Mouse (Mus musculus) kidney, postnatal 4 days (tissue): ENCODE measurements around the gene Dnajc14.

Experiments
- DNase-seq, 2 experiments: peaks; one replicate each; pipeline ENCODE4 v3.0.0; 2021; ENCODE audit warnings: mixed read lengths in 2 of 2

Dnajc14 gene

DNA sequence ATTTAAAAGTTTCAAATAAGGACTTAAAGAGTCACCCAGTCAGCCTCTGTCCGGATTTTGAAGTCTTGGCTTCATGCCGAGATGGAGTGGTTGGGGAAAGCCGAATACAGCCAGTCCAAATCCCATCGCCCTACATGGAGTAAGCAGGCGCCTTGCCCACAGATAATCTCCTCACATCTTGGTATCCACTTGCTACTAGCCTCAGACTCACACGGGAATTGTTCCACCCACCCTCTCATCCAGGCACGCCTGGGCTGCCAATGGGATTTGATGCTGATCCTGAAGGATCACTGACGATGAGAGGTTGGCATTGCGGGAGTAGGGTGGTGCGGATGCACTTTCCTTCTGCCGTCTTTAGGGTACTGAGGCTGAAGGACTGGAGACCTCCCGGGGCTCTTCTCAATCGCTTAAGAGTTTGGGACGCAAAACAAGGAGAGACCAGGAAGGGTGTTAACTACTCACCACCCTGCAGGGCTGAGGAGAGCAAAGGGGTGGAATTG lies at the start of gene Dnajc14:
Dnajc14 (plus strand) TSS at position 292 of the 500 bp plus-strand sequence.
- peak; percentile 60 to 75 for DNase-seq

- DNase-seq, result no peak
Measured at GRCm38 (mm10) chr10:128772895-128773294, 31.0 kb upstream of the Dnajc14 start.

- peak in 1 of 2 experiments; percentile 19 for DNase-seq
Measured at GRCm38 (mm10) chr10:128773685-128774084, 30.2 kb upstream of the Dnajc14 start.

DNA sequence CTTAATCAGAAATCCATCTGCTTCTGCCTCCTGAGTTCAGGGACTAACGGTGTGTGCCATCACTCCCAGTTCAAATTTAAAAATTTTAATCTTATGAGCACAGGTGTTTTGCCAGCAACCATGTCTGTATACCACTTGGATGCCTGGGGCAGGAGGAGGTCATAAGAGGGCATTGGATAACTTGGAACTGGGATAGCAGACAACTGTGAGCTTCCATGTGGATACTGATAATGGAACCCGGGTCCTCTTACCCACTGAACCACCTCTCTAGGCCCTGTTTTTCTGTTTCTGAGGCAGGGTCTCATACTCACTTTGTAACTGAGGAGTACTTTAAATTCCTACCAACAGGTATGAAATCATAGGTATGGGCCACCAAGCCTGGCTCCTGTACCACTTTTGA lies 25.4 kb upstream of the Dnajc14 start:
- DNase-seq, result no peak

DNA sequence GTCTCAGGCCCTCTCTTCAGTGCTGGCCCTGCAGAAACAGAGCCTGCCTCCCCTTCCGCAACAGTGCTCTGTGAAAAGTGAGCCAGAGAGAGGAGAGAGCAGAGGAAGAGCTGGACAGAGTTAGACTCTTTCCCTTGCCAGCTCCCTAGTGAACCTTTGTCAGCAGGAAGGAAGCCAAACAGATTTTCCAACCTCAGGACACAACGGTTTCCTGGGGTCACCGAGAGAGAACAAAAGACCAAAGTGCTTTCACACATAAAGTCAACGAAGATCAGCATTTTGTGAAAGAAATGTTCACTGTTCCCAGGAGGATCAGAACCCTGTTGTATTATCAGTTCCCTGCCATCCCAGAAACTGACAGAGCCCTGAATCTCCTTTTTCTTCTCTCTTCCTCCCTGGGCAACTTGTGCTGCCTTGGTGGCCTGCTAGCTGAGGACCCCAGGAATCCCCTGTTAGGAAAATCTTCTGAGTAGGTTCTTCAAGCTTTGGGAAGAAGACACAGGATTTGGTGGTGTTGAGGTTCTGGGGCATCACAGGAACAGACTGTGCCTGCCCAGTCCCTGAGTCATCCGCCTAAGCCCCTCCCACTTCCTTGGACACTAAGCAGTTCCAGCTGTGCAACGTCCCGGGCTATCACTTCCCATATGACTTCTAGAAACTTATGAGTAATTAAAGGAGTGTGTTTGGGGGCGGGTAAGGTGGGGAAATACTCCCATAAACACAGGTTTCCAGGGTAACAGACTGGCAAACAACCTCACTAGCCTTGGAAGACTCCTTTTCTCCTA lies 24.7 kb upstream of the Dnajc14 start:
- peak; percentile 80 to 88 for DNase-seq

GRCm38 (mm10) chr10:128780200-128780599 lies 23.7 kb upstream of the Dnajc14 start:
- DNase-seq, result no peak

DNA sequence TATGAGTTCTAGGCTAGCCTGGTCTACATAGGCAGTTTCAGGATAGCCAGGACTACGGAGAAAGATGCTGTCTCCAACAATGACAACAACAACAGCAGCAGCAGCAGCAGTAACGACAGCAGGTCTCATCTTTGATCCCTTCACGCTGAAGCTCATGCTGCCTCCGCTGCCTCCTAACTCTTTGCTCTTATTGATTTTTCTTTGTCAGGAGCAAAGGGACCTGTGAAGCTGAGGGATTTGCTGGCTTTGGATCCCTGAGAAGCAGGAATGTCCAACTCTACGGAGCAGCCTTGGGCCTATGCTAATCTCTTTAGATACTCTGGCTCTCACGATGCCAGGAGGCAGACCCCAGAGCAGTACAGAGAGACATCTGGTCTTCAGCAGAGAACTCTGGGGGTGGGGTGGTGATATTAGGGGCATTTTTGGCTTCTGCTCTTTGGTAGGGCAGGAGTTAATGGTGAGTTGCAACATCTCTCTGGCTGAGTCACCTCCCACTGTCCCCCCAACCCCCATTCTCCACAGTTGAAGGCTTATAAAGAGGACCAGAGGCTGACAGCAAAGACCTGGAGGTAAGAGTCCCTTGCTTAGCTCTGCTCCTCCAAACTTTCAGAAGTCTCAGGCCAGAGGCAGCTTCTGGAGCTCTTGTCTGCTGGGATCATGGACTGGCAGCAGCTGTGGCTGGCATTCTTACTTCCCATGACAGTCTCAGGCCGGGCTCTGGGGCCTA lies 13.3 kb upstream of the Dnajc14 start, which contains the start of gene Mmp19:
Mmp19 (plus strand) TSS at position 513 of the 727 bp plus-strand sequence.
- DNase-seq, result no peak

DNA sequence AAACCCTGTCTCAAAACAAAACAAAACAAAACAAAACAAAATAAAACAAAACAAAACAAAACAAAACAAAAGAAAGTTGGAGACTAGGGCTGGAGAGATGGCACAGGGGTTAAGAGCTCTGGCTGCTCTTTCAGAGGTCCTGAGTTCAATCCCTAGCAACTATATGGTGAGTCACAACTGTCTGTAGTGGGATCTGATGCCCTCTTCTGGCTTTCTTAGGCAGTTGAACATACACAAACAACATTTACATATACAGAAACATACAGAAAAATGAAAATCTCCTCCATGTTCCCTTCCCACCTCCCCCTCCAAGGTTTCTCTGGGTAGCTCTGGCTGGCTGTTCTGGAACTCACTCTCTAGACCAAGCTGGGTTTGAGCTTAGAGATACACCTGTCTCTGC lies 11.8 kb upstream of the Dnajc14 start:
- no peak for DNase-seq

DNA sequence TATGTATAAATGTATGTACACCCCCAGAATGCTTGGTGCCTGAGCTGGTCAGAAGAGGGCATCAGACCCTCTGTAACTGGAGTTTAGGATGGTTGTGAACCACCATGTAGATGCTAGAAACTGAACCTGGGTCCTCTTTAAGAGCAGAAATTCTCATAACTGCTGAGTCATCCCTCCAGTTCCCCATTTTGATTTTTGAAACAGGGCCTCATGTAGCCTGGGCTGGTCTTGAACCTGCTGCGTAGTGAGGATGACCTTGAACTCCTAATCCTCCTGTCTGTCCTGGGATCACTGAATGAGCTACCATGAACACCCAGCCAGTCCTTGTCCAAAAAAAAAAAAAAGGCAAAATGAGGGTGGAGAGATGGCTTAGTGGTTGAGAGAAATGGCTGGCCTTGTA lies 10.6 kb upstream of the Dnajc14 start:
- DNase-seq, result no peak

GRCm38 (mm10) chr10:128794391-128794790 lies 9.5 kb upstream of the Dnajc14 start:
- no peak for DNase-seq

DNA sequence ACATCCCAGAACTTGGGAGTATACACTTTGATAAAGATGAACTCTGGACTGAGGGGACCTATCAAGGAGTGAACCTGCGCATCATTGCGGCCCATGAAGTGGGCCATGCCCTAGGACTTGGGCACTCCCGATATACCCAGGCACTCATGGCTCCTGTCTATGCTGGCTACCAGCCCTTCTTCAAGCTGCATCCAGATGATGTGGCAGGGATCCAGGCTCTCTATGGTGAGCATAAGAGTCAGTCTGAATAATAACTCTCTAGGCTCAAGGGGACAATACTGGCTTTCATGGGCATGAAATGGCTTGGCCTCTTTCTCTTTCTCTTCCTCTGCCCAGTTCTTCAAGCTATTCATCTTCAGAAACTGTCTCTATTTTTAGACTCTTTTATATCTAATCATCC lies 8.3 kb upstream of the Dnajc14 start:
- DNase-seq, result no peak

GRCm38 (mm10) chr10:128798676-128799075 lies 5.2 kb upstream of the Dnajc14 start:
- no peak for DNase-seq

- no peak for DNase-seq
Measured at GRCm38 (mm10) chr10:128801981-128802495, 1.8 kb upstream of the Dnajc14 start.

- no peak for DNase-seq
Measured at GRCm38 (mm10) chr10:128802956-128803355, 906 bp upstream of the Dnajc14 start.

GRCm38 (mm10) chr10:128803361-128803760 lies 501 bp upstream of the Dnajc14 start:
- no peak for DNase-seq

GRCm38 (mm10) chr10:128804271-128805091 lies 619 bp downstream of the Dnajc14 start, which contains the start of gene Tmem198b:
TSS of gene Tmem198b (minus strand) at chr10:128804370.
- peak; percentile 75 to 86 for DNase-seq

DNA sequence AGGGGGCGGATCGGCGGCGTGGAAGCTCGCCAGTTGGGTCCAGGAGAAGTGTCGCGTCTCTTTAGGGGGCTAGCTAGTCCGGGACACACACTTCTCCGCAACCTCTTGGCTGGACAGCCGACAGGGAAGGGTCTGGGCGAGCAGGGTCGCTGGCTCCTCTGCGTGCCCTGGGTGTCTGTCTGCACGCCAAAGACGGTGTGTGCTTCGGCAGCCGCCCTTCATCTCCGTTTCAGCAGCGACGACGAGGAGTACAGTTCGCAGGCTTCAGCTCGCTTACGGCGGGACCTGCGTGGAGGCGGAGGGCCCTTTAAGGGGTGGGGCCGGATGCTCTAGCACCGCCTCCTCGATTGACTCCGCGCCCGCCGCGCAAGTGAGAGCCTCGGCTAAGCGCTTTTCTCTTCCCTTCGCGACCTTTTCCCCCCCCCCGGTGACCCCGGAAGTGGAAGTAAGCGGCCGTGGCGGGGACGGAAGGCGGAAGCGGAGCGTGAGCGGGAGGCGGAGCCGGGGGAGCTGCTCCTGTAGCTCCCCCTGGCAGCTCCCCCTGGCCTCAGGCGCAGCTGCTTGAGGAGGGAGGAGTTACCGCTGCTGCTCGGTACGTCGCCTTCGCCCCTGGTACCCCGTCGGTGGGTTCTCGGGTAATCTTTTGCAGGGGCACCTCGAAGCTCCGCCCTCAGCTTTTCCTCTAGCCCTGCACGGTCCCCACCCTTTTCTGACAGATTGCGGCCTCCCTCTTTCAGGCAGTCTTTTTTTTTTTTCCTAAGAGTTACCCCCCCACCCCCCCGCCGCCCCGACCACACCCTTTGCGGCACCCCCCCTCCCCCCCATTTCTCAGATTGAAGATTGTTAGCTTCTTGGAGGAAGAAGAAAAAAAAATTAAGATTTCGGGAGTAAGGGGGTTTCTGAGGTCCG lies 1.5 kb downstream of the Dnajc14 start:
- DNase-seq, result peak; percentile 98 to 99

DNA sequence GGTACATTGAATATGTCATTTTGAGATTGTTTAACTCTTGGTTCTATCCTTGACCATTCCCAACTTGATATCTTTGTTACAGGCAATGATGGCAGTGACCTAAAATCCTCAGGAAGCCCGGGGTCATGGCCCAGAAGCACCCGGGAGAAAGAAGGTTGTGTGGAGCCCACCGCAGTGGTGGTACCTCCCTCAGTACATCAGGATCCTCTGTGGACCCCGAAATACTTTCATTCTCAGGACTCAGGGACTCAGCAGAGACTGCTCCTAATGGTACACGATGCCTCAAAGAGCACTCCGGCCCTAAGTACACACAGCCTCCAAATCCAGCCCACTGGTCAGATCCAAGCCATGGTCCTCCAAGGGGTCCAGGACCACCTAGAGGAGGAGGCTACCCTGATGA lies 2.2 kb downstream of the Dnajc14 start:
- no peak for DNase-seq

DNA sequence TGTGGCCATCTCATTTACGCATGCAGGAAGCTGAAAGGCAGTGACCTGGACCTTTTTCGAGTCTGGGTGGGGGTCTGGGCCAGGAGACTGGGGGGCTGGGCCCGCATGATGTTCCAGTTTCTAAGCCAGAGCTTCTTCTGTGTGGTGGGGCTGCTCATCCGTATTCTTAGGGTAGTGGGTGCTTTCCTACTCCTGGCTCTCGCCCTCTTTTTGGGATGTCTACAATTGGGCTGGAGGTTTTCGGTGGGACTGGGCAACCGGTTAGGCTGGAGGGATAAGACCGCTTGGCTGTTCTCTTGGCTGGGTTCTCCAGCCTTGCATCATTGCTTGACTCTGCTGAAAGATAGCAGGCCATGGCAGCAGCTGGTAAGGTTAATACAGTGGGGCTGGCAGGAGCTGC lies 3.2 kb downstream of the Dnajc14 start:
- no peak for DNase-seq

- DNase-seq, result no peak
Measured at GRCm38 (mm10) chr10:128817033-128817432, 13.2 kb downstream of the Dnajc14 start, which contains the start of gene Sarnp. TSS of gene Sarnp (plus strand) at chr10:128817333.

DNA sequence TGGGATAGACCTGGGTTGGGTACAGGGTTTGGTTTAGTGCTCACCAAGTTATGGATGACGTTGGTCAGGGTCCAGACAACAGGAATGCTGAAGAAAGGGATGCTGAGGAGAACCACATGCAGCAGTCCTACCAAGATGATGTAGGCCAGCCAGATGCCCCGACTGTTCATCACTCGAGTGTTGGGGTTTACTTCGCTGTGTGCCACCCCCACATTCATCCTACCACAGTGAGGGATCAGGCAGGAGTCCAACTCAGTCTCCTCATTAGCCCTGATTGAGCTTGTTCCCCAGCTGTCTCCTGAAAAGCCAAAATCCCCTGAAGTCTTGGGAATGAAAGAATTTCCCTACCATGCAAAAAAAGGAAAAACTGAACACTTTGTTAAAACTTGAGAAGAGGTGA lies 16.4 kb downstream of the Dnajc14 start:
- no peak for DNase-seq
